Mouse (Mus musculus) layer of hippocampus, postnatal 36 days (tissue): ENCODE data around the gene Tap1. TPM values are rescaled to one million over a fixed set of nuclear protein-coding genes. Genes with fewer than 3 reads are reported as not detected.
"Not testable (repeated sequence)": the region's sequence is repeated elsewhere in the genome, so short reads cannot be mapped to it uniquely, and the experiment has no call there.

Experiments
- DNase-seq, 2 experiments: peaks; one replicate each; pipeline ENCODE4 v3.0.0; 2022
- total RNA-seq, 2 experiments: library from RNA; stranded (reverse); gene quantifications; 2 replicates each; pipeline ENCODE4 v1.2.3; 2021

Gene Tap1
- total RNA-seq, 2 experiments from 2014 or later = 3.4 to 3.5 TPM

- DNase-seq = no peak
These were observed 17.8 kb downstream of the Tap1 start for GRCm38 (mm10) chr17:34205021-34205745.

GRCm38 (mm10) chr17:34205746-34206176, 18.4 kb downstream of the Tap1 start:
- no peak for DNase-seq

- DNase-seq = no peak
These were observed 19.4 kb downstream of the Tap1 start for GRCm38 (mm10) chr17:34206731-34207130.

- DNase-seq = no peak
These were observed 20.1 kb downstream of the Tap1 start for GRCm38 (mm10) chr17:34207456-34207855.

- DNase-seq = no peak
These were observed 20.5 kb downstream of the Tap1 start for GRCm38 (mm10) chr17:34207866-34208265.

GRCm38 (mm10) chr17:34208421-34208820, 21.1 kb downstream of the Tap1 start:
- DNase-seq = no peak

- no peak for DNase-seq
These were observed 22.3 kb downstream of the Tap1 start for GRCm38 (mm10) chr17:34209680-34210079.

- DNase-seq = no peak
These were observed 23.2 kb downstream of the Tap1 start for GRCm38 (mm10) chr17:34210599-34210998.

GRCm38 (mm10) chr17:34211746-34212365, 24.5 kb downstream of the Tap1 start:
- DNase-seq = no peak

GRCm38 (mm10) chr17:34213936-34214335, 26.6 kb downstream of the Tap1 start:
- DNase-seq = no peak

- no peak for DNase-seq
These were observed 27.8 kb downstream of the Tap1 start for GRCm38 (mm10) chr17:34215176-34215575.

GRCm38 (mm10) chr17:34217216-34217928, 30.0 kb downstream of the Tap1 start:
- no peak for DNase-seq

GRCm38 (mm10) chr17:34217986-34218385, 30.6 kb downstream of the Tap1 start:
- no peak for DNase-seq

- DNase-seq = peak in 1 of 2 experiments; percentile 23
These were observed 31.3 kb downstream of the Tap1 start for GRCm38 (mm10) chr17:34218675-34219074.

GRCm38 (mm10) chr17:34219096-34219495, 31.7 kb downstream of the Tap1 start:
- not testable (repeated sequence) for DNase-seq

- not testable (repeated sequence) for DNase-seq
These were observed 32.4 kb downstream of the Tap1 start for GRCm38 (mm10) chr17:34219801-34220200.

- DNase-seq = not testable (repeated sequence)
These were observed 33.0 kb downstream of the Tap1 start for GRCm38 (mm10) chr17:34220401-34220800.

- DNase-seq = no peak
These were observed 37.5 kb downstream of the Tap1 start for GRCm38 (mm10) chr17:34224816-34225215.

- DNase-seq = no peak
These were observed 38.1 kb downstream of the Tap1 start for GRCm38 (mm10) chr17:34225426-34225825.

GRCm38 (mm10) chr17:34225911-34226310, 38.6 kb downstream of the Tap1 start:
- DNase-seq = not testable (repeated sequence)

- DNase-seq = not testable (repeated sequence)
These were observed 43.6 kb downstream of the Tap1 start for GRCm38 (mm10) chr17:34230971-34231370.

- DNase-seq = not testable (repeated sequence)
These were observed 44.7 kb downstream of the Tap1 start for GRCm38 (mm10) chr17:34232021-34232420.

GRCm38 (mm10) chr17:34234926-34235325, 47.6 kb downstream of the Tap1 start:
- DNase-seq = peak; percentile 64 to 66
